Mouse (Mus musculus) neural tube, embryonic 14.5 days (tissue): Measurements from ENCODE around the gene Sv2a. TPM values are rescaled to one million over a fixed set of nuclear protein-coding genes. Genes with fewer than 3 reads are reported as not detected.

Source experiments
- microRNA-seq: library from miRNA; unstranded; fragments of <30 nt; microRNA quantifications from one replicate; pipeline ENCODE4, GENCODE M21; 2016
- polyA plus RNA-seq: library from polyadenylated mRNA; unstranded; fragments of >200 nt; fragmentation: Nextera tagmentation; extraction: Ambion mirVana; gene quantifications from 2 replicates; pipeline ENCODE4 v1.2.1, GENCODE M21; 2014

The Sv2a gene
- polyA plus RNA-seq, 1 experiment from 2014 or later = 91.7 TPM

Small RNA genes within 50 kb of the gene (microRNA-seq; reads per million reads assigned to microRNA genes)
- not detected for gene Gm44492
- gene Gm47311 = not detected

Other genes with a start within 250 kb of the Sv2a start
- 45.5 and 49.2 TPM in 2 replicates for gene Plekho1, start 185.2 kb upstream of the Sv2a start, polyA plus RNA-seq
- 45.6 and 51.0 TPM in 2 replicates for gene Vps45, start 122.7 kb upstream of the Sv2a start, polyA plus RNA-seq
- 4.6 and 8.3 TPM in 2 replicates for gene Otud7b, start 76.6 kb upstream of the Sv2a start, polyA plus RNA-seq
- gene Mtmr11, start 19.1 kb upstream of the Sv2a start, polyA plus RNA-seq = 10.9 and 11.6 TPM in 2 replicates
- 145 and 150 TPM in 2 replicates for gene Sf3b4, start 8.8 kb upstream of the Sv2a start, polyA plus RNA-seq
- 61.5 and 69.0 TPM in 2 replicates for gene Bola1, start 38.6 kb downstream of the Sv2a start, polyA plus RNA-seq
- 0.71 and 0.72 TPM in 2 replicates for gene Hist2h2ab, start 38.7 kb downstream of the Sv2a start, polyA plus RNA-seq
- gene Hist2h2ac, start 39.7 kb downstream of the Sv2a start, polyA plus RNA-seq = 1.3 and 2.1 TPM in 2 replicates
- gene Hist2h2be, start 40.0 kb downstream of the Sv2a start, polyA plus RNA-seq = 4.3 and 4.8 TPM in 2 replicates
- 0.71 and 1.1 TPM in 2 replicates for gene Hist2h3c2, start 58.0 kb downstream of the Sv2a start, polyA plus RNA-seq
- gene Hist2h2aa2, start 59.1 kb downstream of the Sv2a start, polyA plus RNA-seq = 32.6 and 49.7 TPM in 2 replicates
- 9.7 and 17.4 TPM in 2 replicates for gene Hist2h2aa1, start 64.3 kb downstream of the Sv2a start, polyA plus RNA-seq
- gene Hist2h3c1, start 65.5 kb downstream of the Sv2a start, polyA plus RNA-seq = 0.18 and 0.67 TPM in 2 replicates
- 4.2 TPM in 2 replicates for gene Hist2h4, start 82.2 kb downstream of the Sv2a start, polyA plus RNA-seq
- 5.3 and 11.5 TPM in 2 replicates for gene Hist2h3b, start 87.5 kb downstream of the Sv2a start, polyA plus RNA-seq
- gene Hist2h2bb, start 88.6 kb downstream of the Sv2a start, polyA plus RNA-seq = 2.0 and 2.8 TPM in 2 replicates
- 0.37 and 1.7 TPM in 2 replicates for gene Fcgr1, start 112.8 kb downstream of the Sv2a start, polyA plus RNA-seq